Mouse (Mus musculus) E14TG2a.4 (cell line): Measurements from ENCODE around the gene Hoxa4.

Source experiments
- H3K27me3 ChIP-seq: 2 replicates; pipeline ENCODE4 v1.6.1; 2014; ENCODE audit warnings: low read length, control low read depth; ENCODE audit not compliant: insufficient read depth
- H3K36me3 ChIP-seq: 2 replicates; pipeline ENCODE4 v1.6.1; 2014; ENCODE audit warnings: low read length, control low read depth; ENCODE audit not compliant: insufficient read depth
- H3K4me1 ChIP-seq: replicated peaks from 2 replicates; pipeline ENCODE4 v1.6.1; 2014; ENCODE audit warnings: low read depth, low read length, control low read depth
- H3K4me3 ChIP-seq: replicated peaks from 2 replicates; pipeline ENCODE4 v1.5.1; 2014; ENCODE audit warnings: mild to moderate bottlenecking, low read length
- H3K9me3 ChIP-seq: 2 replicates; pipeline ENCODE4 v1.6.1; 2014; ENCODE audit warnings: low read length, control low read depth
- CTCF ChIP-seq: conservative IDR thresholded peaks from 2 replicates; pipeline ENCODE4 v1.5.1; 2014; ENCODE audit warnings: low read length
- NANOG ChIP-seq: IDR thresholded peaks from 2 replicates; pipeline ENCODE4 v1.6.1; 2014; ENCODE audit warnings: borderline replicate concordance, low read length, mixed read lengths
- POU5F1 ChIP-seq: IDR thresholded peaks from 2 replicates; pipeline ENCODE4 v1.6.1; 2014; ENCODE audit warnings: low read length, borderline replicate concordance

Hoxa4 gene

GRCm38 (mm10) chr6:52183311-52184080, 8.1 kb downstream of the Hoxa4 start:
- Histone ChIP-seq H3K9me3 (no peaks in the 10 kb centered on the region), H3K36me3 (no peaks in the 10 kb centered on the region), H3K27me3 (peaks cover 99% of the 10 kb centered on the region), H3K4me3 (no peak overlapping the region), H3K4me1 (peaks cover 23% of the 10 kb centered on the region)
- TF ChIP-seq NANOG (no peak), POU5F1 (no peak), CTCF (no peak)

GRCm38 (mm10) chr6:52182793-52183192, 8.8 kb downstream of the Hoxa4 start:
- Histone ChIP-seq H3K4me1 (peaks cover 23% of the 10 kb centered on the region), H3K4me3 (no peak overlapping the region), H3K36me3 (no peaks in the 10 kb centered on the region), H3K9me3 (no peaks in the 10 kb centered on the region), H3K27me3 (peaks cover 99% of the 10 kb centered on the region)
- no peak for TF ChIP-seq POU5F1
- no peak for TF ChIP-seq CTCF
- TF ChIP-seq NANOG: no peak

GRCm38 (mm10) chr6:52182030-52182429, 9.5 kb downstream of the Hoxa4 start:
- H3K9me3 ChIP-seq: no peaks in the 10 kb centered on the region
- peaks cover 99% of the 10 kb centered on the region for H3K27me3 ChIP-seq
- H3K36me3 ChIP-seq: no peaks in the 10 kb centered on the region
- peaks cover 29% of the 10 kb centered on the region for H3K4me1 ChIP-seq
- TF ChIP-seq POU5F1 (no peak), NANOG (no peak), CTCF (no peak)
- no peak overlapping the region for H3K4me3 ChIP-seq

GRCm38 (mm10) chr6:52180726-52181125, 10.8 kb downstream of the Hoxa4 start:
- no peaks in the 10 kb centered on the region for H3K9me3 ChIP-seq
- H3K4me1 ChIP-seq: peaks cover 38% of the 10 kb centered on the region
- TF ChIP-seq NANOG: no peak
- no peak for TF ChIP-seq CTCF
- TF ChIP-seq POU5F1: no peak
- no peaks in the 10 kb centered on the region for H3K36me3 ChIP-seq
- peaks cover 97% of the 10 kb centered on the region for H3K27me3 ChIP-seq
- no peak overlapping the region for H3K4me3 ChIP-seq

GRCm38 (mm10) chr6:52180213-52180710, 11.3 kb downstream of the Hoxa4 start:
- H3K4me1 ChIP-seq: peaks cover 39% of the 10 kb centered on the region
- H3K4me3 ChIP-seq: no peak overlapping the region
- no peaks in the 10 kb centered on the region for H3K36me3 ChIP-seq
- TF ChIP-seq POU5F1 (no peak), NANOG (no peak), CTCF (no peak)
- H3K9me3 ChIP-seq: no peaks in the 10 kb centered on the region
- peaks cover 95% of the 10 kb centered on the region for H3K27me3 ChIP-seq

GRCm38 (mm10) chr6:52179690-52180089, 11.9 kb downstream of the Hoxa4 start:
- Histone ChIP-seq H3K4me3 (no peak overlapping the region), H3K4me1 (peaks cover 42% of the 10 kb centered on the region), H3K9me3 (no peaks in the 10 kb centered on the region), H3K36me3 (no peaks in the 10 kb centered on the region), H3K27me3 (peaks cover 95% of the 10 kb centered on the region)
- TF ChIP-seq POU5F1 (no peak), CTCF (no peak), NANOG (no peak)

- TF ChIP-seq CTCF: no peak
- TF ChIP-seq POU5F1: no peak
- TF ChIP-seq NANOG: no peak
- H3K9me3 ChIP-seq: no peaks in the 10 kb centered on the region
Measured at GRCm38 (mm10) chr6:52178918-52179665, 12.5 kb downstream of the Hoxa4 start.

GRCm38 (mm10) chr6:52177806-52178205, 13.7 kb downstream of the Hoxa4 start:
- H3K4me1 ChIP-seq: peaks cover 41% of the 10 kb centered on the region
- TF ChIP-seq NANOG (no peak), CTCF (no peak), POU5F1 (no peak)

More at GRCm38 (mm10) chr6:52178918-52179665, 12.5 kb downstream of the Hoxa4 start:
- peaks cover 94% of the 10 kb centered on the region for H3K27me3 ChIP-seq
- H3K36me3 ChIP-seq: no peaks in the 10 kb centered on the region
- H3K4me3 ChIP-seq: no peak overlapping the region
- peaks cover 39% of the 10 kb centered on the region for H3K4me1 ChIP-seq

More at GRCm38 (mm10) chr6:52177806-52178205, 13.7 kb downstream of the Hoxa4 start:
- H3K4me3 ChIP-seq: no peak overlapping the region
- no peaks in the 10 kb centered on the region for H3K36me3 ChIP-seq
- peaks cover 95% of the 10 kb centered on the region for H3K27me3 ChIP-seq
- H3K9me3 ChIP-seq: no peaks in the 10 kb centered on the region
